Mouse (Mus musculus): ENCODE measurements around the gene Tmem221.

Tmem221 gene

GRCm38 (mm10) chr8:71577856-71578387 lies 19.3 kb upstream of the Tmem221 start:
- no peak for DNase-seq (ENCODE audit: low read depth, low spot score)

GRCm38 (mm10) chr8:71575020-71575419 lies 16.3 kb upstream of the Tmem221 start:
- no peak for DNase-seq (ENCODE audit: low read depth, low spot score)

GRCm38 (mm10) chr8:71574426-71574825 lies 15.8 kb upstream of the Tmem221 start:
- DNase-seq (ENCODE audit: low read depth, low spot score), result no peak

GRCm38 (mm10) chr8:71572847-71573633 lies 14.4 kb upstream of the Tmem221 start:
- no peak for DNase-seq (ENCODE audit: low read depth, low spot score)

- no peak for DNase-seq (ENCODE audit: low read depth, low spot score)
Observed at GRCm38 (mm10) chr8:71572077-71572476, 13.4 kb upstream of the Tmem221 start.

GRCm38 (mm10) chr8:71570291-71570954 lies 11.8 kb upstream of the Tmem221 start:
- DNase-seq (ENCODE audit: low read depth, low spot score), result peak; percentile 95

GRCm38 (mm10) chr8:71569366-71570290 lies 11.0 kb upstream of the Tmem221 start:
- peak; percentile 83 for DNase-seq (ENCODE audit: low read depth, low spot score)

GRCm38 (mm10) chr8:71568941-71569340 lies 10.3 kb upstream of the Tmem221 start:
- no peak for DNase-seq (ENCODE audit: low read depth, low spot score)

- DNase-seq (ENCODE audit: low read depth, low spot score), result no peak
Observed at GRCm38 (mm10) chr8:71568387-71568937, 9.8 kb upstream of the Tmem221 start, which contains the start of gene Slc27a1. Slc27a1 (plus strand) TSS chr8:71568882.

- DNase-seq (ENCODE audit: low read depth, low spot score), result no peak
Observed at GRCm38 (mm10) chr8:71567587-71567986, 8.9 kb upstream of the Tmem221 start.

GRCm38 (mm10) chr8:71566501-71566900 lies 7.8 kb upstream of the Tmem221 start, which contains the start of gene Nxnl1:
Nxnl1 (minus strand) TSS chr8:71566601.
- no peak for DNase-seq (ENCODE audit: low read depth, low spot score)

- peak; percentile 24 for DNase-seq (ENCODE audit: low read depth, low spot score)
Observed at GRCm38 (mm10) chr8:71563992-71564391, 5.3 kb upstream of the Tmem221 start.

- peak; percentile 87 for DNase-seq (ENCODE audit: low read depth, low spot score)
Observed at GRCm38 (mm10) chr8:71562751-71563150, 4.1 kb upstream of the Tmem221 start.

- peak; percentile 92 for DNase-seq (ENCODE audit: low read depth, low spot score)
Observed at GRCm38 (mm10) chr8:71561401-71561800, 2.7 kb upstream of the Tmem221 start.

- DNase-seq (ENCODE audit: low read depth, low spot score), result no peak
Observed at GRCm38 (mm10) chr8:71560765-71561164, 2.1 kb upstream of the Tmem221 start.

- DNase-seq (ENCODE audit: low read depth, low spot score), result no peak
Observed at GRCm38 (mm10) chr8:71560071-71560470, 1.4 kb upstream of the Tmem221 start.

GRCm38 (mm10) chr8:71558958-71559690 lies 453 bp upstream of the Tmem221 start:
- DNase-seq (ENCODE audit: low read depth, low spot score), result peak; percentile 87

- no peak for DNase-seq (ENCODE audit: low read depth, low spot score)
Observed at GRCm38 (mm10) chr8:71554644-71555043, 4.0 kb downstream of the Tmem221 start.

GRCm38 (mm10) chr8:71554001-71554400 lies 4.7 kb downstream of the Tmem221 start:
- no peak for DNase-seq (ENCODE audit: low read depth, low spot score)

GRCm38 (mm10) chr8:71552770-71553169 lies 5.9 kb downstream of the Tmem221 start:
- no peak for DNase-seq (ENCODE audit: low read depth, low spot score)
